Mouse (Mus musculus): ENCODE measurements around the gene Usp29.

- TF ChIP-seq CTCF (IDR thresholded peaks at IDR 0.05; ENCODE audit: low read depth) (no peak), EP300 (IDR thresholded peaks at IDR 0.05; ENCODE audit: low read depth) (no peak)
Measured at GRCm38 (mm10) chr7:6823673-6824072, 93.3 kb downstream of the Usp29 start.

Data from liver, embryonic 14.5 days (tissue).